Comparison of ENCODE assay signal across 12 mouse cellular contexts in genomic region chr5:108581361-108581891, GRCm38 (mm10). TPM values are rescaled to one million over a fixed set of nuclear protein-coding genes. Genes with fewer than 3 reads are reported as not detected.
DNase-seq lines count a peak whose midpoint lies in the region; ATAC-seq and TF ChIP-seq lines count a peak whose summit lies in the region.
"Had no signal": no experiment of that assay in that cellular context is flagged by ENCODE, and none has a peak within 500 bp of the region (broad histone marks: within the 10 kb centered on the region; RNA-seq: fewer than 3 reads in every experiment).

No protein-coding gene starts in this region.

- H3K9me3 ChIP-seq in midbrain, postnatal 0 days (ENCODE audit: low read length): no peaks in the 10 kb centered on the region
- H3K9me3 ChIP-seq in midbrain, embryonic 16.5 days (replicated peaks; ENCODE audit: control insufficient read depth, low read length, poor library complexity, severe bottlenecking): no peaks in the 10 kb centered on the region
- H3K9me3 ChIP-seq in kidney, embryonic 16.5 days (ENCODE audit: low read length): no peaks in the 10 kb centered on the region
- H3K9me3 ChIP-seq: embryonic facial prominence, embryonic 10.5 days; forebrain, embryonic 15.5 days had no signal

- no peak overlapping the region for H3K27ac ChIP-seq in midbrain, postnatal 0 days (ENCODE audit: low read depth, low read length)
- H3K27ac ChIP-seq in midbrain, embryonic 16.5 days (ENCODE audit: low read length): no peak overlapping the region
- H3K27ac ChIP-seq in kidney, embryonic 16.5 days (ENCODE audit: low read length): no peak overlapping the region
- H3K27ac ChIP-seq: embryonic facial prominence, embryonic 10.5 days; forebrain, embryonic 15.5 days had no signal

- WGBS in midbrain, postnatal 0 days: 81% methylated on average over 3 of the region's 3 CpGs
- WGBS in midbrain, embryonic 16.5 days: 82% methylated on average over 3 of the region's 3 CpGs
- 96% methylated on average over 3 of the region's 3 CpGs for WGBS in kidney, embryonic 16.5 days

- H3K4me2 ChIP-seq in midbrain, postnatal 0 days (ENCODE audit: low read depth, low read length, poor library complexity, severe bottlenecking): no peak overlapping the region
- no peak overlapping the region for H3K4me2 ChIP-seq in midbrain, embryonic 16.5 days (ENCODE audit: low read length)
- no peak overlapping the region for H3K4me2 ChIP-seq in kidney, embryonic 16.5 days (replicated peaks; ENCODE audit: low read depth, low read length)
- H3K4me2 ChIP-seq: forebrain, embryonic 15.5 days; liver, embryonic 11.5 days had no signal

- H3K27me3 ChIP-seq in midbrain, postnatal 0 days (ENCODE audit: insufficient read depth, low read length): no peaks in the 10 kb centered on the region
- no peaks in the 10 kb centered on the region for H3K27me3 ChIP-seq in midbrain, embryonic 16.5 days (ENCODE audit: control insufficient read depth, insufficient read depth, low read depth, low read length)
- no peaks in the 10 kb centered on the region for H3K27me3 ChIP-seq in kidney, embryonic 16.5 days (ENCODE audit: insufficient read depth, low read length)
- H3K27me3 ChIP-seq: forebrain, embryonic 15.5 days had no signal

- no peak for TF ChIP-seq CTCF in midbrain, postnatal 0 days (IDR thresholded peaks at IDR 0.05)

- no peaks in the 10 kb centered on the region for H3K4me1 ChIP-seq in midbrain, postnatal 0 days (ENCODE audit: insufficient read depth, low read length)
- no peaks in the 10 kb centered on the region for H3K4me1 ChIP-seq in midbrain, embryonic 16.5 days (ENCODE audit: control insufficient read depth, insufficient read depth, low read length)
- H3K4me1 ChIP-seq in kidney, embryonic 16.5 days (ENCODE audit: insufficient read depth, low read length): no peaks in the 10 kb centered on the region
- H3K4me1 ChIP-seq: embryonic facial prominence, embryonic 10.5 days; forebrain, embryonic 15.5 days had no signal

- H3K9ac ChIP-seq in midbrain, postnatal 0 days (replicated peaks; ENCODE audit: low read length, poor library complexity, severe bottlenecking): no peak overlapping the region
- H3K9ac ChIP-seq in midbrain, embryonic 16.5 days (ENCODE audit: low read depth, low read length): no peak overlapping the region
- H3K9ac ChIP-seq in kidney, embryonic 16.5 days (replicated peaks; ENCODE audit: low read length): no peak overlapping the region
- H3K9ac ChIP-seq: forebrain, embryonic 15.5 days had no signal

- H3K36me3 ChIP-seq in midbrain, postnatal 0 days (ENCODE audit: insufficient read depth, low read length): peaks cover 74% of the 10 kb centered on the region
- H3K36me3 ChIP-seq in midbrain, embryonic 16.5 days (ENCODE audit: control insufficient read depth, insufficient read depth, low read length): peaks cover 51% of the 10 kb centered on the region
- peaks cover 72% of the 10 kb centered on the region for H3K36me3 ChIP-seq in kidney, embryonic 16.5 days (ENCODE audit: insufficient read depth, low read length)

- peak; percentile 62 for DNase-seq in midbrain, postnatal 0 days (ENCODE audit: low spot score)
- peak; percentile 85 for DNase-seq in cerebellum, adult 9-11 months
- peak; percentile 71 for DNase-seq in layer of hippocampus, adult 9-11 months
- DNase-seq in right cerebral cortex, postnatal 36 days (ENCODE audit: low spot score in 2 of 2): peak; percentile 48 to 76
- DNase-seq in adrenal gland, adult 8-10 months: no peak
- DNase-seq: kidney, postnatal 25 days; midbrain, embryonic 14.5 days had no signal

- no peak for ATAC-seq in midbrain, postnatal 0 days (ENCODE audit: low FRiP score)
- ATAC-seq in midbrain, embryonic 16.5 days: no peak
- ATAC-seq in kidney, embryonic 16.5 days (ENCODE audit: low FRiP score, low TSS enrichment): no peak
- ATAC-seq: forebrain, embryonic 15.5 days had no signal

- H3K4me3 ChIP-seq in midbrain, postnatal 0 days (ENCODE audit: low read depth, low read length): no peak overlapping the region
- no peak overlapping the region for H3K4me3 ChIP-seq in midbrain, embryonic 16.5 days (ENCODE audit: low read depth, low read length)
- no peak overlapping the region for H3K4me3 ChIP-seq in kidney, embryonic 16.5 days (ENCODE audit: low read length)
- H3K4me3 ChIP-seq: embryonic facial prominence, embryonic 10.5 days; forebrain, embryonic 15.5 days had no signal

RNA-seq across cellular contexts. Expression of gene Cplx1, which starts 31.6 kb away (rescaled TPM):
- total RNA-seq in midbrain, postnatal 0 days (2014; rRNA removed): 47.2 and 66.4 TPM in 2 replicates
- 97.4 and 117 TPM in 2 replicates for polyA plus RNA-seq in midbrain, postnatal 0 days (2015; fragmentation: Nextera tagmentation; extraction: Ambion mirVana)
- 70.7 and 88.6 TPM in 2 replicates for polyA plus RNA-seq in midbrain, embryonic 16.5 days (2015; fragmentation: Nextera tagmentation; extraction: Ambion mirVana)
- total RNA-seq in adrenal gland, adult 8-10 months (2022): 1 to 10 TPM; 2.0 to 4.7 (median 3.6) TPM
- 0.44 and 1.1 TPM in 2 replicates for polyA plus RNA-seq in kidney, embryonic 16.5 days (2015; fragmentation: Nextera tagmentation; extraction: Ambion mirVana)
- polyA plus RNA-seq: liver, embryonic 11.5 days had no signal

RNA-seq across cellular contexts. Expression of gene Gak, which starts 48.1 kb away (rescaled TPM):
- 76.7 and 77.1 TPM in 2 replicates for total RNA-seq in midbrain, postnatal 0 days (2014; rRNA removed)
- 46.1 and 48.6 TPM in 2 replicates for polyA plus RNA-seq in midbrain, postnatal 0 days (2015; fragmentation: Nextera tagmentation; extraction: Ambion mirVana)
- polyA plus RNA-seq in midbrain, embryonic 16.5 days (2015; fragmentation: Nextera tagmentation; extraction: Ambion mirVana): 55.9 and 57.4 TPM in 2 replicates
- total RNA-seq in adrenal gland, adult 8-10 months (2022): 100 to 1,000 TPM in 2 of 4 experiments, 10 to 100 TPM in 2; 87.2 to 105 (median 95.9) TPM
- polyA plus RNA-seq in kidney, embryonic 16.5 days (2015; fragmentation: Nextera tagmentation; extraction: Ambion mirVana): 63.3 and 67.3 TPM in 2 replicates

RNA-seq across cellular contexts. Expression of gene Tmem175, which starts 48.1 kb away (rescaled TPM):
- 34.1 and 37.6 TPM in 2 replicates for total RNA-seq in midbrain, postnatal 0 days (2014; rRNA removed)
- 34.2 and 41.4 TPM in 2 replicates for polyA plus RNA-seq in midbrain, postnatal 0 days (2015; fragmentation: Nextera tagmentation; extraction: Ambion mirVana)
- polyA plus RNA-seq in midbrain, embryonic 16.5 days (2015; fragmentation: Nextera tagmentation; extraction: Ambion mirVana): 22.0 and 25.1 TPM in 2 replicates
- 10 to 100 TPM; 27.3 to 34.7 (median 31.8) TPM for total RNA-seq in adrenal gland, adult 8-10 months (2022)
- polyA plus RNA-seq in kidney, embryonic 16.5 days (2015; fragmentation: Nextera tagmentation; extraction: Ambion mirVana): 31.9 and 32.7 TPM in 2 replicates

Comparison
In these comparisons a context has a peak if more than half of its experiments do, and no peak if none do; other contexts are left out.
1. RNA of gene Cplx1, which starts 31.6 kb away (polyA plus RNA-seq): 97.4 to 117 TPM in midbrain, postnatal 0 days and 70.7 to 88.6 TPM in midbrain, embryonic 16.5 days; 0.44 to 1.1 TPM in kidney, embryonic 16.5 days; every median in the first group is over 10 times any median in the second.